Mouse (Mus musculus) right cerebral cortex, adult 18-20 months (tissue): ENCODE measurements at regions not wholly inside any gene's neighbourhood (a gene's known extent, or its start where the extent isn't known, plus 50 kb on each side); places are given as distances from the start of the nearest gene placed in this dataset.
"Not testable (repeated sequence)": the region's sequence is repeated elsewhere in the genome, so short reads cannot be mapped to it uniquely, and the experiment has no call there.

Experiments
- DNase-seq: peaks from one replicate; pipeline ENCODE4 v3.0.0; 2022; ENCODE audit warnings: mixed read lengths

- DNase-seq = no peak
Measured at GRCm38 (mm10) chr16:82899611-82900010, 71.4 kb downstream of the Gm21833 start.

- DNase-seq = no peak
Measured at GRCm38 (mm10) chr16:82920533-82920932, 92.4 kb downstream of the Gm21833 start.

DNA sequence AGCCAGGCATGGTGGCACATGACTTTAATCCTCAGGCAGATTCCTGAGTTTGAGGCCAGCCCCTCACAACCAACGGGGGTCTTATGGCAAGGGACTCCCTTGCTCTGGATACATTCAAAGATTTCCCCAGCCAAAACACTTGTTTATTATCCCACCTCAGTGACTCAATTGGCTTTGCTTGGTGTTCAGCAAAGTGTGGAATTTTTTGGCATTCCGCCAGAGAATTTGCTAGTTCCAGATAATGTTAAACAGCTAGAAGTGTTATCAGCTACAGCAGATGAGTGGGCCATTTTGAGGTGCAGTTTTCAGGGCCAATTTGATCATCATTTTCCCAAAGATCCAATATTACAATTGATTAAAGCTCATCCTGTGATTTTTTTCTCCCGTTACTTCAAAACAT, 130.8 kb downstream of the Gm21833 start:
- DNase-seq = not testable (repeated sequence)

GRCm38 (mm10) chr16:82991705-82992104, 163.5 kb downstream of the Gm21833 start:
- DNase-seq = no peak

DNA sequence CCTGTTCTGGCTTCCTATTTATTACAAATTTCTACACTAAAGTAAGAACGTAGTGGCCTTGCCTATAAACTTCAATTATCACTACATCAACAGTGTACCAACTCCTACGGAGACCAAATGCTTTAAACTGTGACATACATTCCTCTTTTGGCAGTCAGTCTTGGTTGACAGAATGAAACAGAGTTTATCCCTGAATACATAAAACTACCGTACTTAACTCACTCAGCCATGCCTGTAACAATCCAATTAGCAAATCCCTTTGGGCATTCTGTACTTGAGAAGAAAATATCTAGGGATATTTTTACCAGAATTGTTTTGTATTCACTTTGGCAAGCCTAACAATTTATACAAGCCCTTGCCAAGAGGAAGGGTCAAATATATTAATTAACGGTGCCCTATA, 169.7 kb downstream of the Gm21833 start:
- DNase-seq = no peak

DNA sequence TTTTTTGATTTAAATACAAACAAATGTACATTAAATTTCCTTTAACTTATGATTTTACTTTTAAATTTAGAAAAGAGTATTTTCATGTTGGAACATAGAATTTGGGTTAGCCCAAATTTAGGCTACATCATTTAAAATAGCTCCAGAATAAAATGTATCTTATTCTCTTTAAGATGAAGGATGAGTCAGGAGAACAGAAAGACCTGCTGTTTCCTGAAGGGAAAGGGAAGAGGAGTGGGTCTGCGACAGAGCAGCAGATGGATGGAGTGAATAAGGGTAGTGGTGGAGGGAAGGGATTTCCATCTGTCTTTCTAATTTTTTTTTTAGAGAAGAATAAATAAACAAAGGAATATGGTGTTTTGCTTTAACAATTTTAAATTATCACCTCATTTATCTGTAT, 193.1 kb downstream of the Gm21833 start:
- no peak for DNase-seq

- DNase-seq = no peak
Measured at GRCm38 (mm10) chr16:83063423-83063822, 235.2 kb downstream of the Gm21833 start.

DNA sequence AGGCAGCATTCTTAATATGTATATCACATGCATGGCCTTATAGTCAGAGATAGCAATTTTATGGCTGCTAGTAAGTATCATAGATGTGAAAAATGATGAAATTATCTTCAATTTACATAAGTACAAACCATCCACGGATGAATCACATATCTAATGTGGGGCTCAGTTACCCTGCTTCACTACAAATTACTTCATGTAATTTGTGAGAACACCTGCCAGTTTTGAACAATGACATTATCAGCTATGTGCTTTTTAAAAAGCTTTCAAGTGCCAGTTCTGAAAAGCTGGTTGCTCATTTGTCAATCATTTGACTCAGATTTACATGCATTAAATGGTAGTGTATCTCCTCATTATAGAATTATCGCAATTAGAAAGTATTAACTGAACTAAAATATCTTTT, 243.3 kb downstream of the Gm21833 start:
- DNase-seq = no peak

- DNase-seq = no peak
Measured at GRCm38 (mm10) chr16:83092059-83092458, 263.9 kb downstream of the Gm21833 start.

DNA sequence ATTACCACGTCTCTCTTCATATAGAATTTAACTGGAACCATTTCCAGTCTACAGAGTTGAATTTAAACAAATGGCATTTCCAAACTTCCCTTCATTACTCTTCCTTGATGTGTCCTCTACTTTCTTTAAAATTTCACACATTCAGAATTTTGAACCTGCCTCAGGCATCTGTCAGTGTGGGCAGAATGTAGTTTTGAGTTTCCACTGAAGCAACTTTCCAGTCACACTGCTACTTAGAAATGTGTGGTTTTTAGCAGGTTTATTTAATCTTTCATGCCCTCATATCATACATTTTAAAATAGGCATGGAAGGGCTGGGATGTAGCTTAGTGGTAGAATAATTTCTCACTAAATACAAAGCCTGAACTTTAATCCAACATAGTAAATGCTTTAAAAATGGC, 282.9 kb downstream of the Gm21833 start:
- DNase-seq = peak; percentile 66

DNA sequence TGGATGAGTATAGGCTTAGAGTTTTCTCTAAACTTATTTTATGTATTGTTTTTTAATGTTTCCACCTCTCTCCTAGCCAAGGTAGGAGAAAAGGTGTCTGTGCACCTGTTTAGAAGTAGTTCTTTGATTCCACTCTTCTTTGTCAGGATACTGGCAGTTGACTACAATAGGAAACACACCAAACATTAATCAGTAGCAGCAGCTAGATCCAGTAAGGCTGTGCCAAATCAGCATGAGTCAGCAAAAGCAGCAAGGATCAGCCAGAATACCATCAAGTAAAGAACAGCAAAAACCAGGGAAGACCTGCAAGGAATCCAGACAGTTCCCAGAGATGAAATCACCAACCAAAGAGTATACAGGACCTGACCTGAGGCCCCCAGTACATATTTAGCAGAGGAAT, 303.7 kb downstream of the Gm21833 start:
- DNase-seq = peak; percentile 2

DNA sequence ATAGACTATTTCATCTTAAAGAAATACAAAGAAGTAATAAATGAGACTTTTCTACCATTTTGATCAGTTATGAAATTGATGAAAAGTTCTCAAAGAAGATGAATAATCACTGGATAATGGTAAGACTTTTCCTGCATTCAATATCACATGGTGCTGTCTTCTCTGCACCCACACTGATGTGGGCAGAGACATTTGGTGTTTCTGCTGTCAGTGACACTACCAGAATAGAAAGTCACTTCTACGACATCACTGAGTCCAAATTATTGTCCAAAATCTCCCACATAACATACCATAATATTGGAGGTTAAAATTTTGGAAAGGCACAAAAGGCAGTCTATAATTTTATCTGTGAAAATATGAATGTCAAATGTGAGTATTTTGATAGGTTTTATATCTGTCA, 344.8 kb downstream of the Gm21833 start:
- DNase-seq = peak; percentile 17

- DNase-seq = peak; percentile 44
Measured at GRCm38 (mm10) chr16:83193441-83193953, 365.3 kb downstream of the Gm21833 start.

DNA sequence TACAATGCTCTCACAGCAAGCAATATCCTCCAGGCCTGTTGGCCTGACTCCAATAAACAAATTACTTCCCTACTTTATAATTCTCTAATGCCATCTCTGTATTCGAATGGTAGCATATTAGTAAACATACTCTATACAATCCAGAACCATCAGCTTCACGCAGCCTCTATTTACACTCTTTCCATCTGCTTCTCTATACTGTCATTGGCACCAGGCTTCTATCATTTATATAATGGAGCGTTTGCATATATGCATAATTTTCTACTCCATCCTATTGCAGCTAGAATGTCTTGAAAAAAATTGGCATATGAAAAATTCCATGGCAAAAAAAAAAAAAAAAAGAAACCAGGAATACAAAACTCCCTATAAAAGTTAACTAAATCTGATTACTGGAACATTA, 369.6 kb downstream of the Gm21833 start:
- no peak for DNase-seq
